Mouse (Mus musculus): ENCODE measurements at regions not wholly inside any gene's neighbourhood (a gene's known extent, or its start where the extent isn't known, plus 50 kb on each side); places are given as distances from the start of the nearest gene placed in this dataset.

GRCm38 (mm10) chrX:158544021-158544420 lies 500.9 kb upstream of the Cnksr2 start:
- peak; percentile 20 to 52 for DNase-seq (ENCODE audit: low spot score in 2 of 2)

GRCm38 (mm10) chrX:158577856-158578255 lies 534.8 kb upstream of the Cnksr2 start:
- no peak for DNase-seq (ENCODE audit: low spot score in 2 of 2)

- DNase-seq (ENCODE audit: low spot score in 2 of 2): no peak
These were observed 570.0 kb upstream of the Cnksr2 start for GRCm38 (mm10) chrX:158613136-158613535.

GRCm38 (mm10) chrX:158613607-158614006 lies 570.5 kb upstream of the Cnksr2 start:
- no peak for DNase-seq (ENCODE audit: low spot score in 2 of 2)

GRCm38 (mm10) chrX:158614029-158614428 lies 570.9 kb upstream of the Cnksr2 start:
- DNase-seq (ENCODE audit: low spot score in 2 of 2): peak; percentile 9 to 39

- DNase-seq (ENCODE audit: low spot score in 2 of 2): peak in 1 of 2 experiments; percentile 25
These were observed 571.4 kb upstream of the Cnksr2 start for GRCm38 (mm10) chrX:158614452-158614851.

GRCm38 (mm10) chrX:158615096-158615495 lies 572.0 kb upstream of the Cnksr2 start:
- DNase-seq (ENCODE audit: low spot score in 2 of 2): peak in 1 of 2 experiments; percentile 16

GRCm38 (mm10) chrX:158627390-158627789 lies 582.7 kb upstream of the Rps6ka3 start:
- DNase-seq (ENCODE audit: low spot score in 2 of 2): no peak

- DNase-seq (ENCODE audit: low spot score in 2 of 2): peak in 1 of 2 experiments; percentile 5
These were observed 577.7 kb upstream of the Rps6ka3 start for GRCm38 (mm10) chrX:158632406-158632805.

- peak in 1 of 2 experiments; percentile 11 for DNase-seq (ENCODE audit: low spot score in 2 of 2)
These were observed 557.9 kb upstream of the Rps6ka3 start for GRCm38 (mm10) chrX:158652226-158652625.

- no peak for DNase-seq (ENCODE audit: low spot score in 2 of 2)
These were observed 553.9 kb upstream of the Rps6ka3 start for GRCm38 (mm10) chrX:158656188-158656587.

- no peak for DNase-seq (ENCODE audit: low spot score in 2 of 2)
These were observed 515.9 kb upstream of the Rps6ka3 start for GRCm38 (mm10) chrX:158694191-158694590.

GRCm38 (mm10) chrX:158703411-158703810 lies 506.7 kb upstream of the Rps6ka3 start:
- DNase-seq (ENCODE audit: low spot score in 2 of 2): no peak

GRCm38 (mm10) chrX:158709811-158710210 lies 500.3 kb upstream of the Rps6ka3 start:
- DNase-seq (ENCODE audit: low spot score in 2 of 2): no peak

GRCm38 (mm10) chrX:158744738-158745137 lies 465.4 kb upstream of the Rps6ka3 start:
- peak in 1 of 2 experiments; percentile 34 for DNase-seq (ENCODE audit: low spot score in 2 of 2)

- DNase-seq (ENCODE audit: low spot score in 2 of 2): no peak
These were observed 464.2 kb upstream of the Rps6ka3 start for GRCm38 (mm10) chrX:158745766-158746541.

Data from left cerebral cortex, adult 9 months (tissue).